Mouse (Mus musculus) heart, postnatal 0 days (tissue): ENCODE results near the gene Gm12248. TPM values are rescaled to one million over a fixed set of nuclear protein-coding genes. Genes with fewer than 3 reads are reported as not detected.

Experiments
- ATAC-seq: fragments of 200-750 bp; cut with Nextera tagmentation; 2 replicates; pipeline ENCODE4 v1.8.0; 2017; ENCODE audit warnings: low read depth, moderate number of reproducible peaks, moderate library complexity; ENCODE audit not compliant: insufficient read depth
- DNase-seq: peaks from one replicate; pipeline ENCODE4 v3.0.0-alpha.2; 2016; ENCODE audit warnings: low spot score
- H3K27ac ChIP-seq: fragments of 300-500 bp; sonication (generic); 2 replicates; pipeline ENCODE4 v1.5.1; 2014; ENCODE audit warnings: low read depth, mild to moderate bottlenecking
- H3K27me3 ChIP-seq: fragments of 300-500 bp; sonication (generic); 2 replicates; pipeline ENCODE4 v1.6.1; 2014; ENCODE audit warnings: low read length, mixed read lengths; ENCODE audit not compliant: control insufficient read depth, insufficient read depth
- H3K36me3 ChIP-seq: fragments of 300-500 bp; sonication (generic); replicated peaks from 2 replicates; pipeline ENCODE4 v1.6.1; 2014; ENCODE audit warnings: low read length, mixed read lengths; ENCODE audit not compliant: control insufficient read depth, insufficient read depth
- H3K4me1 ChIP-seq: fragments of 300-500 bp; sonication (generic); 2 replicates; pipeline ENCODE4 v1.6.1; 2014; ENCODE audit warnings: antibody characterized with exemption; ENCODE audit not compliant: control insufficient read depth, insufficient read depth
- H3K4me2 ChIP-seq: fragments of 300-500 bp; sonication (generic); 2 replicates; pipeline ENCODE4 v1.6.1; 2014; ENCODE audit warnings: low read depth, mild to moderate bottlenecking, low read length, moderate library complexity
- H3K4me3 ChIP-seq: fragments of 300-500 bp; sonication (generic); 2 replicates; pipeline ENCODE4 v1.5.1; 2014; ENCODE audit warnings: low read depth, low read length
- H3K9ac ChIP-seq: fragments of 300-500 bp; sonication (generic); replicated peaks from 2 replicates; pipeline ENCODE4 v1.6.1; 2014; ENCODE audit warnings: low read depth, low read length, mixed read lengths
- H3K9me3 ChIP-seq: fragments of 300-500 bp; sonication (generic); replicated peaks from 2 replicates; pipeline ENCODE4 v1.6.1; 2016; ENCODE audit warnings: low read length; ENCODE audit not compliant: control insufficient read depth
- CTCF ChIP-seq: IDR thresholded peaks from 2 replicates; pipeline ENCODE4 v1.5.1; 2016; ENCODE audit warnings: antibody characterized with exemption, control low read depth, low read depth
- EP300 ChIP-seq: IDR thresholded peaks from 2 replicates; pipeline ENCODE4 v1.6.1; 2016; ENCODE audit warnings: antibody characterized with exemption, low read depth
- WGBS: fragments of 180-500 bp; shearing (Covaris S2); extraction: QIAGEN DNeasy Blood & Tissue Kit; methylation state at CpG from one replicate; pipeline ENCODE4 v1.1.7; 2014; 5-methylcytosine and 5-hydroxymethylcytosine counted together
- polyA plus RNA-seq: library from polyadenylated mRNA; unstranded; fragments of >200 nt; fragmentation: Nextera tagmentation; extraction: Ambion mirVana; gene quantifications from 2 replicates; pipeline ENCODE4 v1.2.1, GENCODE M21; 2015
- total RNA-seq: library from RNA; depleted of rRNA; stranded (reverse); fragments of >200 nt; gene quantifications from 2 replicates; pipeline ENCODE4 v1.2.3, GENCODE M21; 2014; ENCODE audit warnings: low replicate concordance

The Gm12248 gene
- total and polyA plus RNA-seq, 2 experiments from 2014 or later = not detected

DNA sequence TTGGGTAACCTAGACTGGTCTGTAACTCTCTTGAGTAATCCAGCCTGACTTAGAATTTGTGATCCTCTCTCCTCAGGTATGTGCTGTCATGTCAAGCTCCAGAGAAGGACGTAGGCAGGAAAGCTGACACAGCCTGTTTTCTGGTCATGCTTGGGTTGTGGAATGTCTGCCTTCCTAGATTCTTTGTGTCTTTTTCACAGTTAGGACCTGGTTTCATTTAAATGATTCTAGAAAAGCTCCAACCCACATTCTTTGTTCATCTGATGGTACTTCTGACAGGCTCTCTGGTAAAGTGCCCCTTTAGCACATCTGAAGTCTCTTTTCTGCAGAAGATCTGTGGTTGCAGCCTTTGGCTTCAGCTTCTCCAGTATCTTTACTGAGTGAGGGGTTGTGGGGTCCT, 68.7 kb downstream of the Gm12248 start:
- H3K9me3 ChIP-seq = no peaks in the 10 kb centered on the region
- no peaks in the 10 kb centered on the region for H3K36me3 ChIP-seq
- H3K27me3 ChIP-seq = no peaks in the 10 kb centered on the region
- H3K27ac ChIP-seq = no peak overlapping the region
- H3K4me3 ChIP-seq = no peak overlapping the region
- WGBS = 68% methylated on average over 1 of the region's 1 CpGs
- H3K4me2 ChIP-seq = no peak overlapping the region
- H3K9ac ChIP-seq = no peak overlapping the region
- no peak for DNase-seq
- ATAC-seq = no peak
- no peak for TF ChIP-seq EP300
- H3K4me1 ChIP-seq = peaks cover 42% of the 10 kb centered on the region

DNA sequence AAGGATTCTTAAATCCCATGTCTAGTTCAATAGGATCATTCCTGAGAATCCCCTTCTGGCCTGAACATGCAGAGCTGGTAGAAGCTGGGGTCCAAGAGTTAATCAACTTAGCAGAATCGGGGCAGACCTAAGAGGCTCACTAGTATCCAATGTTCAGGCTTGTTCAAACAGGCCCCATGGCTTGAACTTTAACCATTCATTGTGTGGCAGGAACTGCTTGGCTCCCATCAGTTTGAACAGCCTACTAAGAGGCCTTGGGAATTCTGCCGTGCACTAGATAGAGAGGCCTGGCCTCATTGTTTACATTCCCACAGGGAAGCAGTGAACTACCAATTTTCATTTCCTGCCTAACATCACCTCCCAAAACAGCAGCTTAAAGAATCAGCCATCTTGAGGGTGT, 71.3 kb downstream of the Gm12248 start:
- H3K4me1 ChIP-seq = peaks cover 65% of the 10 kb centered on the region
- no peak for ATAC-seq

DNA sequence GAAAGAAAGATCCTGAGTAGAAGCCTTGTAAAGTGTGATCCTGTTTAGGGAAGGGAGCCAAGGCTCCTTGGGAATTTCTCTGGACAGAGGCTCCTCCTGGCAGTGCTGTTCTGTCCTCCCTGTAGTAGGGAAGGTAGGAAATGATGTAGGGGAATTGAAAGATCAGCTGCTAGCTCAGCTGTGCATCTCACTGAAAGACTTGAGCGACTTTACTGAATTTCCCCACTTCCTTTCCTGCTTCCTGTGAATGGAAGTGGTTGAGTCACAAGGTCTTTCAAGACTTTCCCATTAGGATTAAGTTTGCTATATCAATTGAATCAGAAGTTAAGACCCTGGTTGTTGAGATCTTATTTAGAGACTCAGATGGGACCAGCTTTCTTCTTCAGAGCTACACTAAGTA, 71.8 kb downstream of the Gm12248 start:
- 25% methylated on average over 1 of the region's 1 CpGs for WGBS
- H3K27me3 ChIP-seq = no peaks in the 10 kb centered on the region
- 0 out of 2 replicates have a peak overlapping the region, but pooled peaks have one; percentile 5 for H3K4me2 ChIP-seq
- H3K27ac ChIP-seq = peak overlapping the region; percentile 68
- peaks cover 71% of the 10 kb centered on the region for H3K4me1 ChIP-seq
- no peaks in the 10 kb centered on the region for H3K36me3 ChIP-seq
- no peak for DNase-seq
- no peak overlapping the region for H3K4me3 ChIP-seq
- no peak overlapping the region for H3K9ac ChIP-seq
- H3K9me3 ChIP-seq = no peaks in the 10 kb centered on the region
- no peak for ATAC-seq
- no peak for TF ChIP-seq CTCF
- no peak for TF ChIP-seq EP300

More for the DNA sequence above, 71.3 kb downstream of the Gm12248 start:
- Histone ChIP-seq H3K4me3 (no peak overlapping the region), H3K27ac (peak overlapping the region; percentile 68), H3K9ac (no peak overlapping the region), H3K27me3 (no peaks in the 10 kb centered on the region), H3K4me2 (no peak overlapping the region), H3K9me3 (no peaks in the 10 kb centered on the region), H3K36me3 (no peaks in the 10 kb centered on the region)
- TF ChIP-seq CTCF = no peak
- TF ChIP-seq EP300 = no peak
- WGBS = 7% methylated on average over 2 of the region's 2 CpGs
- DNase-seq = no peak

DNA sequence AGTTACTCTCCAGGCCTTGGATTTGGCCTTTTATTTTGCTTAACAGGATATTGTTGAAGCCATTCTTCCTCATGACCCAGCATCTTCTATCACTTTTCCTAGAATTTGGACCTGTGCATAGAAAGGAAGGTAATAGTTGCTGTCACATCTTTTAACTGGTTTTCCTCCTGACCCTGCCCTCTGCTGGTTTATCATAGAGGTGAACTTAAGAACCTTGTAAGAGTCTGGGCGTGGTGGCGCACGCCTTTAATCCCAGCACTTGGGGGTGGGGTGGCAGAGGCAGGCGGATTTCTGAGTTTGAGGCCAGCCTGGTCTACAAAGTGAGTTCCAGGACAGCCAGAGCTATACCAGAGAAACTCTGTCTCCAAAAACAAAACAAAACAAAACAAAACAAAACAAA, 74.2 kb downstream of the Gm12248 start:
- Histone ChIP-seq H3K27me3 (no peaks in the 10 kb centered on the region), H3K9ac (no peak overlapping the region), H3K36me3 (no peaks in the 10 kb centered on the region), H3K9me3 (no peaks in the 10 kb centered on the region), H3K4me1 (peaks cover 59% of the 10 kb centered on the region), H3K27ac (no peak overlapping the region), H3K4me3 (no peak overlapping the region), H3K4me2 (no peak overlapping the region)
- WGBS = 73% methylated on average over 4 of the region's 4 CpGs
- DNase-seq = no peak
- ATAC-seq = no peak
- TF ChIP-seq EP300 (no peak), CTCF (peak; percentile 9; the same call in 1 of the 2 replicates)

DNA sequence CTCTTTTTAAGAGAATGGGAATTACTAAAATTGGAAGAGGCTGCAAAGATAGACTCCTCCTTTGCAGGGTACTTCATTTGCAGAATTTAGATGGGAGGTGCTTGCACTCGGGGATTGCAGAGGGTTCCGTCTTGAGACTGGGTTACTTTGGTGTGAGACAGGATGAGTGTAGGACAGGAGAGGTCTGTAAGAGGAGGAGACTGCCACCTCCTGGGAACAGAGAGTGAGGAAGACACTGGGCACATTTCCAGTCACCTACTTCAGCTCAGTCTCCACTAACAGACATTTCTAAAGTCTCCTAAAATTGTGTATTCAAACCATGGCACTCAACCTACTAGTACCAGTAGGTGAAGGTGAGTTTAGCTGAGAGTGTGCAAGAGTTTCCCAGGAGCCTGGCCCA, 74.6 kb downstream of the Gm12248 start:
- Histone ChIP-seq H3K9me3 (no peaks in the 10 kb centered on the region), H3K36me3 (no peaks in the 10 kb centered on the region), H3K4me2 (no peak overlapping the region), H3K4me1 (peaks cover 58% of the 10 kb centered on the region), H3K4me3 (no peak overlapping the region), H3K9ac (no peak overlapping the region), H3K27ac (no peak overlapping the region), H3K27me3 (no peaks in the 10 kb centered on the region)
- DNase-seq (peak; percentile 46), ATAC-seq (no peak)
- WGBS = 10% methylated on average over 2 of the region's 2 CpGs
- TF ChIP-seq EP300 = no peak
- peak; percentile 43 for TF ChIP-seq CTCF

DNA sequence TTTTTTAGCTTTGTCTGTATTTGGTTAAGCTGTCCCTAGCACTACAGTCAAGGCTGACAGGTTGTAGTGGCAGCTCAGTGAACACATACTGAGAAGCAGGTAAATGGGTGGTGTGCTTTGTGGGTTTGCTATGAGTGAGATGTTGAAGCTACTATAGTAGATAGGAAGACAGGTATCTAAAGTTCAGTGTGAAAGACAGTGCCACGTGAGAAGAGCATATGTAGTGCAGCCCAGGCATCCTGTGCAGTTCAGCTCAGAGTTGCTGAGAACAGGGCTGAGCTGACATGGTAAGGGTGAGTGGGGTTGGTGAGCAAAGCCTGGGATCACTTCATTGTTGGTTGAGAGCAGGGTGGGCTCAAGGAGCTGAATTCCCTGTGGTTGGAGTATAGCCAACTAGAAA, 75.5 kb downstream of the Gm12248 start:
- WGBS = 18% methylated on average over 1 of the region's 1 CpGs
- Histone ChIP-seq H3K27me3 (no peaks in the 10 kb centered on the region), H3K27ac (peak overlapping the region; percentile 14; the same call in 1 of the 2 replicates), H3K9ac (no peak overlapping the region), H3K36me3 (no peaks in the 10 kb centered on the region), H3K9me3 (no peaks in the 10 kb centered on the region), H3K4me1 (peaks cover 58% of the 10 kb centered on the region), H3K4me3 (no peak overlapping the region), H3K4me2 (no peak overlapping the region)
- DNase-seq = no peak
- ATAC-seq = no peak
- TF ChIP-seq CTCF = no peak
